Mouse (Mus musculus) lung, postnatal 4 days (tissue): ENCODE results near the gene Rap2a.

Experiments used
- DNase-seq, 2 experiments: peaks; one replicate each; pipeline ENCODE4 v3.0.0; 2021

Gene Rap2a

GRCm38 (mm10) chr14:120500021-120500560 lies 21.8 kb downstream of the Rap2a start:
- DNase-seq, result no peak

GRCm38 (mm10) chr14:120500791-120501190 lies 22.5 kb downstream of the Rap2a start:
- no peak for DNase-seq

GRCm38 (mm10) chr14:120503641-120504040 lies 25.4 kb downstream of the Rap2a start:
- DNase-seq, result no peak

GRCm38 (mm10) chr14:120504423-120504822 lies 26.2 kb downstream of the Rap2a start:
- no peak for DNase-seq

- peak in 1 of 2 experiments; percentile 60 for DNase-seq
These were observed 26.8 kb downstream of the Rap2a start for GRCm38 (mm10) chr14:120504928-120505461.

- no peak for DNase-seq
These were observed 27.7 kb downstream of the Rap2a start for GRCm38 (mm10) chr14:120505918-120506317.

GRCm38 (mm10) chr14:120507516-120507915 lies 29.3 kb downstream of the Rap2a start:
- no peak for DNase-seq

GRCm38 (mm10) chr14:120508566-120509365 lies 30.5 kb downstream of the Rap2a start:
- no peak for DNase-seq

- no peak for DNase-seq
These were observed 31.1 kb downstream of the Rap2a start for GRCm38 (mm10) chr14:120509366-120509640.

- DNase-seq, result no peak
These were observed 33.6 kb downstream of the Rap2a start for GRCm38 (mm10) chr14:120511821-120512220.

- peak in 1 of 2 experiments; percentile 29 for DNase-seq
These were observed 36.6 kb downstream of the Rap2a start for GRCm38 (mm10) chr14:120514821-120515271.

GRCm38 (mm10) chr14:120515376-120515775 lies 37.1 kb downstream of the Rap2a start:
- DNase-seq, result peak in 1 of 2 experiments; percentile 61

GRCm38 (mm10) chr14:120518706-120519105 lies 40.5 kb downstream of the Rap2a start:
- DNase-seq, result no peak

- no peak for DNase-seq
These were observed 41.7 kb downstream of the Rap2a start for GRCm38 (mm10) chr14:120519921-120520320.

GRCm38 (mm10) chr14:120520843-120521242 lies 42.6 kb downstream of the Rap2a start:
- DNase-seq, result no peak

GRCm38 (mm10) chr14:120523296-120523695 lies 45.1 kb downstream of the Rap2a start:
- no peak for DNase-seq

GRCm38 (mm10) chr14:120525644-120526043 lies 47.4 kb downstream of the Rap2a start:
- no peak for DNase-seq

- DNase-seq, result no peak
These were observed 55.1 kb downstream of the Rap2a start for GRCm38 (mm10) chr14:120533301-120533700.

- DNase-seq, result peak in 1 of 2 experiments; percentile 50
These were observed 56.6 kb downstream of the Rap2a start for GRCm38 (mm10) chr14:120534841-120535271.

- no peak for DNase-seq
These were observed 57.2 kb downstream of the Rap2a start for GRCm38 (mm10) chr14:120535446-120535845.

- no peak for DNase-seq
These were observed 57.7 kb downstream of the Rap2a start for GRCm38 (mm10) chr14:120535924-120536323.

GRCm38 (mm10) chr14:120539128-120539527 lies 60.9 kb downstream of the Rap2a start:
- no peak for DNase-seq

- DNase-seq, result no peak
These were observed 61.4 kb downstream of the Rap2a start for GRCm38 (mm10) chr14:120539626-120540025.

GRCm38 (mm10) chr14:120542445-120542844 lies 64.2 kb downstream of the Rap2a start:
- DNase-seq, result no peak
